Mouse (Mus musculus): ENCODE data around the gene Rbbp4.

DNA sequence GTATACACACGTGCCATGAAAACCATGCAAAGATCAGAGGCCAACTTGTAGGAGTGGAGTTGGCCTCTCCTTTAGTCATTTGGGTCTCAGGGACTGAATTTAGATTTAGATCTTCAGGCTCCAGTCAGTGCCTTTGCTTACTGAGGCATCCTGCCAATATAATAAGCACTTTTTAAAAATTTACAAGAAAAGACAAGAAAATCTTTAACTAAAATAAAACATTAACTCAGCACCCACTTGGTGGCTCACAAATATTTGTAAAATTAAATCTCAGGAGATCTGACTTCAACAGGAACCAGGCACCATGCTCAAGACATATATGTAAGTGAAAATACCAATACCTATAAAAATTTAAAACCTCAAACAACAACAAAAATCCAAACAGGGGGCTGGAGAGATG lies 14.3 kb downstream of the Rbbp4 start:
- no peak for TF ChIP-seq POLR2A (IDR thresholded peaks at IDR 0.05; ENCODE audit: borderline replicate concordance, control insufficient read depth, low read depth, low read length)
- TF ChIP-seq CTCF (IDR thresholded peaks at IDR 0.05; ENCODE audit: control insufficient read depth, insufficient read depth, low read length): no peak

Data from bone marrow, adult 2 months (tissue).